Mouse (Mus musculus) lung, postnatal 25 days (tissue): ENCODE data around the gene Dnttip1.
A peak's percentile ranks its signal among the peaks of the same experiment; 100 is the strongest.

Source experiments
- DNase-seq: peaks from one replicate; pipeline ENCODE4 v3.0.0; 2022; ENCODE audit warnings: low spot score

The Dnttip1 gene

DNA sequence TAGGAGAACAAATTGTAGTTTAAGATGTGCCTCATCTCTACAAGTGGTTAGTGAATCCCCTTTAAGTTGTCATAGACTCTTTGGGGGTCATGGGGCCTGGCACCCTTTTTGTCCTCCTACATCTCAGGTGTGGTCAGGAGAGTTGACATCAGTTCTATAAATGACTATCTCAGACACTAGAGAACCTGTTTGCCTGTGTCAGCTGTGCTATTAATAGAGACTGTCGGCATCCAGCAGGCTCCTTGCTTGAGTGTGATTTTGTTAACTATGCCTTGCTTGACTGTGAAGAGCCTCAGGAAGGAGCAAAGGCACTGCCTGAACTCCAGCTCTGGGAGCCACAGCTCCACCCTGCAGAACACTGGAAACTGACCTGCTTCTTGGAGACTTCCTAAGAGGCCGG, 9.0 kb downstream of the Dnttip1 start:
- DNase-seq, result no peak

DNA sequence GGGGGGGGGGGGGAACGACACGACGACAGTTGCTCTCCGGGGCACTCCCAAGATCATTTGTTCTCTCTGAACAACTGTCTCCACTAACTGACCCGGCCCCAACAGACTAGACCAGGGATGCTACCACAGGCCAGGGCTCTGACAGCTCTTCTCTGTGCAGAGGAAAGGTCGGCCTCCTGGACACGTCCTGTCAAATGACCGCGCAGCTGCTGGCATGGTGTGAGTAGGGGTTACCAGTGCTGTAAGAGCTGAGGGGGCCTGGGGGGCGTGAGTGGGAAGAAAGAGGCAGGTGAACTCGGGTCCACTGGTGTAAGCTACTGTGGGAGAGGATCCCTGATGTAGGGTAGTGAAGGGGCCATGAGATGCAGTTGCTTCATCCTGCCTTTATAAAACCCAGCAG, 12.1 kb downstream of the Dnttip1 start:
- DNase-seq, result no peak

DNA sequence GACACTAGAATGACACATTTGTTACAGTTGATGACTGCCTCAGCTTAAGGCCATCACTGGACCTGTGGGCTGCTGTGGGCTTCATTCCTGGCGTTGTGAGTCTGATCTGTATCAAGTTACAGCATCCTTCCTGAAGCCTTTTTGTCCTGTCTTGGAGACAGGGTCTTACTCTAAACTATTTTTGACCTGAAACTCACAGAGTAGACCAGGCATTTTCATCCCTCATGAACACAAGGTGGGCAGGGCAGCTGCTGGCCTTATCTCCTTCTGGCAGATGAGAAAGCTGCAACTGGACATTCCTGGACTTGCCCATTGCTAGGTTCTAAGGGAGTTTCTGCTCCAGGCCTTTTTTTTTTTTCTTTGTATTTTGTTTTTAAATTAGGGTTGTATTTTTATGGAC, 12.9 kb downstream of the Dnttip1 start:
- no peak for DNase-seq

DNA sequence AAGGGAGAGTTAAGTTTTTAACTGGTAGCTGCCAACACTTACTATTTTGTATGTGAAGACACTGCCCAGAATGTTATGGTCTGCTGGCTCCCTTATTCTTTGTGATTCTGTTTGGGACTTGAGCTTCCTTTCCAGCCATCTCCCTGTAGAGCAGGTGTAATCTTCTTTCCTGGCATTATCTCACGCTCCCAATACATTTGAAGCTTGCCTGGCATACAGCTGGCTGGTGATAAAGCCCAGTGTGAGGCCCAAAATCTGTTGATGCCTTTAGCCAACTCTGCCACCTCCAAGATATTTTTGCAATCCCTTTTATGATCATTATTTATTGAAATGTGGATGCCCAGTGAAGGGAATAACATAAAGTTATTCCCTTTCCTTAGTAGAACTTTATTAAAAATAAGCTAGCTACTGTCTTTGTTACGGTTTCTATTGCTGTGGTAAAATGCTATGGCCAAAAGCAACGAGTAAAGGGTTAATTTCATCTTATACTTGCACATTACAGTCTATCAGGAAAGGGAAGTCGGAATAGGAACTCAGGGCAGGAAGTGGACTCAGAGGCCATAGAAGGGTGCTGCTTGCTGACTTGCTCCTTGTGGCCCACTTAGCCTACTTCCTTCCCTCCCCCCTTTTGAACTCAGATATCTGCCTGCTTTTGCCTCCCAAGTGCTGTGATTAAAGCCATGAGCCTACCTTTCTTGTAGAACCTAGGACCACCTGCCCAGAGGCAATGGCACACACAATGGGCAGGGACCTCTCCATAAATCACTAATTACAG, 14.5 kb downstream of the Dnttip1 start:
- DNase-seq, result no peak

DNA sequence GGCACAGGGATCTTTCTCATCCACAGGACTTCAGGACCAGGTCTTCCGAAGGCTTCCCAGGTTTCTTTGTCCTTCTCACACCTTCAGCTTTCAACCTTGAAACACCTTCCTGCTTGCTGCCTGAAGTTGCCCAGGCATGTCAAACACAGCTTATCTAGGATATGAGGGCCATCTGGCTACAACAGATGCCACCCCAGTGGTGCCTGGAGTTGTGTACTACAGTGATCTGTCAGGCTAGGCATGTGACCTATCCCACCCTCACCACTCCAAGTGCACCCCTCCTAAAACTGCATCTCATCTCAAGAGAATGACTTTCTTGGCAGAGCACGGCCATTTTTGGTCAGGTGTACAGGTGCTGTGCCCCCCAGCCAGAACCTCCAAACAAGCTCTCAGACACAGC, 15.7 kb downstream of the Dnttip1 start:
- no peak for DNase-seq

DNA sequence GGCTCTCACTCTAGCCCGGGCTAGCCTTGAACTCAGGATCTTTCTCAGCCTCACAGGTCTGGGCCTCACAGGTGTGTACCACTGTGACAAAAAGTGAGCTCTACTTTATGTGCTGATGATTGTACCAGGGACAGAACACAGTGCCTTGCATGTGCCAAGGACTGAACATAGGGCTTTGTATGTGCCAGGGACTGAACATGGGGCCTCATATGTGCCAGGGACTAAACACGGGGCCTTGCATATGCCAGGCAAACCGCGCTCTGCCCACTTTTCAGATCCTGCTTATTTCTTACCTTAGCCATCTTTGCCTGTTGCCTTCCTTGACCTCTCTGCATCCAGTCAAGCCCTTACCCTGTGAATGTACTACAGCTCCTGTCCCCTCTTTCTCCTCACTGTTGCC, 16.2 kb downstream of the Dnttip1 start:
- DNase-seq, result no peak

DNA sequence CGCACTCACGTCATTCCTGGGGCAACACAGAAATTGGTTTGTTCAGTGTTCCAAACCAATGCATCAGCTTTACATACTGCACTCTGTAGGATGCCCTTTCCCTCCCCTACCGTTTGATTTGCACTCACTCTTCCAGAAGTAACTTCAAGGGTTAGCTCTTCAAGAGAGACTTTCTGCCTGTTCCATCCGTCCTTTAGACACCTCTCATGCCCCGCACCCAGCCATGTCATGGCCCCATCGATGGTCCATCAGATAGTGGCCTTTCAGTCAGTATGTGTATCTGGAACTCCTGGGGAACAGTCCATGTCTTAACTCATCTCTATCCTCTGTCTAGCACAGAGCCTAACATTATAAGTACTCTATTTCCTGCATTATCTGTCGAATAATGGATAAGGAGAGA, 16.8 kb downstream of the Dnttip1 start:
- no peak for DNase-seq

DNA sequence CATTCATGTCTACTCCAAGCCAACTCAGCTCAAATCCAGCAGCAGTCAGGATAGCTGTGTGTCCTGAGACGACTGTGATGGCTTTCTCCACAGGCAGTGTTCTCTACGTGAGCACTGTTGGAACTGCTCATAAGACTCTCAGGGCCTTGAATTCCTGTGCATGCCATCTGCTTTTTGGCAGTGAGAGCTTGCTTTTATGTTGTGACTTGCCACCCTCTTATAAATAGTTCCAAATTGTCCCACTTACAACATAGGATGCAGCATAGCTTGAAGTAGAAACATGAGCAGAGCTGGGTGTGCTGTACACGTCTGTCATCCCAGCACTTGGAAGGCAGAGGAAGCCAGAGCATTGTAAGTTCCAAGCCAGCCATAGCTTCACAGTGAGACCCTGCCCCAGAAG, 20.1 kb downstream of the Dnttip1 start:
- no peak for DNase-seq

DNA sequence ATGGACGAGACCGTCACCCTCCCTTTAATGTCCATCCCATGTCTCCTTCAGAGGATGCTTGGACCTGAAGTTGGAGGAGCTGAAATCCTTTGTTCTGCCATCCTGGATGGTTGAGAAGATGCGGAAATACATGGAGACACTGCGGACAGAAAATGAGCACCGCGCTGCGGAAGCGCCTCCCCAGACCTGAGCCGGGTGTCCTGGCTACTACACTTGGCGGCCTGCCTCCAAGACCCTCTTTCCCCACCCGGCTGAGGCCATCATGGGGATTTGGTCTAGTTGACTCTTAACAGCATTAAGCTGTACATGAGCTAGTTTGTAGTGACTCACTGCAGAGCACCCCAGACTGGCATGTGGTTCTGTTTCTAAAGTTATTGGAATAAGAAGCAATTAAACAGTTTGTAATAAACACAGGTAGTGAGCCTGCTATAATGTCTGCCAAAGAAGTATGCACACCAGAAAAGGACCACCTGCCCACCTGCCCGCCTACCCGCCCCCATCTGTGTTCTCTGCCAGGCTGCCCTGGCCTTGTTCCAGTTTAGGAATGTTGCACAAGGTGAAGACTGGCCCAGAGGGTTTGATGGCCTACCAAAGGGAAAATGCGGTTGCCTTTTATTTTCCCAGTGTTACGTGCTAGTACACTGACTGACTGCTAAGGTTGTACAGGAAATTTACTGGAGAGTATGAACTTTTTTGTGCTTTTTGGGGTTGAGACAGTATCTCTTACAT, 22.2 kb downstream of the Dnttip1 start:
- DNase-seq, result no peak

DNA sequence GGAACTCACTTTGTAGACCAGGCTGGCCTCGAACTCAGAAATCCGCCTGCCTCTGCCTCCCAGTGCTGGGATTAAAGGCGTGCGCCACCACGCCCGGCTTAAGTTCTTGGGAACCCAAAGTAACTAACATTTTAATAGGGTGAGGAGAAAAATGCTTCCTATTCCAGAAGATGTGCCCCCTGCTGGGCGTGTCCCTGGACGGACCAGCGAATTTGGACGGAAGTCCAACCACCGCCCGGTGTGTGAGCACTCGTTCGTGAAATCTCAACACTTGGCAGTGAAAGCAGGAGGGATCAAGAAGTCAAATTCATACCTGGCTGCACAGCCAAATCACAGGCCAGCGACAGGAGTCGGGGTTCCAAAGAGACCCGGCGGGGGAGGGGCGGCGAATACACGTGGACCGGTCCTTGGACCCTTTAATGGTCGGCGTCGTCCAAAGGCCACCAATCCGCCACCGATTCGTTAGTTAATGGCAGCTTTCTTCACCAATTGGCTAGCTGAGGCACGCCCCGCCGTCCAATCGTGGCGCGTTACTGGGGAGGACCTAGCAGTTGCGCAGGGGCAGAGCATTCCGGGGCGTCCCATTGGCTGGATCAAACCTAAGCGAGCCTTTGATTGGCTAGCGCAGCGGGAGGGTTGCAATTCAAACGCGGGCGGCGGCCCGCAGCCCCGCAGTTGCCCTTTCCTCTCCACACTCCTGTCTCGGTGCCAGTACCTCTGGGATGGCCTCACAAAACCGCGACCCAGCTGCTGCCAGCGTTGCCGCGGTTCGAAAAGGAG, 23.7 kb downstream of the Dnttip1 start, which contains the start of gene Ube2c:
Gene Ube2c, plus strand, starts transcription at position 641 of the 780 bp plus-strand sequence.
- peak; percentile 99 for DNase-seq

DNA sequence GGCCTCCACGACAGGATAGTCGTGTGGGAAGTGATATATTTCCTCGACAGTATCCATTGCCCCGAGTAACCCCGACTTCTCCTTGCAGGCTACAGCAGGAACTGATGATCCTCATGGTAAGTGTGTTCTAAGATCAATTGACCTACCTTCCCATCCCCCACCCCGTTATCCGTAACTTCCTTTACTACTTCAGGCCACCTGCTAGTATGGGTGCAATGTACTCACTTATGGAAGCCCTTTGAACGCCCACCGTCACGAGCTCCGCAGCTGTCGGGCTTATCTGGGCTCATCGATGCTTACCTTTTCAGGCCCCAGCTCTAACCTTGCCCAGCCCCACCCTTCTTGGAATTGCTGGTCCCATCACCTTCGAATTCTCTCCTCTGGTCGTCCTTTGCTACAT, 24.5 kb downstream of the Dnttip1 start:
- no peak for DNase-seq

DNA sequence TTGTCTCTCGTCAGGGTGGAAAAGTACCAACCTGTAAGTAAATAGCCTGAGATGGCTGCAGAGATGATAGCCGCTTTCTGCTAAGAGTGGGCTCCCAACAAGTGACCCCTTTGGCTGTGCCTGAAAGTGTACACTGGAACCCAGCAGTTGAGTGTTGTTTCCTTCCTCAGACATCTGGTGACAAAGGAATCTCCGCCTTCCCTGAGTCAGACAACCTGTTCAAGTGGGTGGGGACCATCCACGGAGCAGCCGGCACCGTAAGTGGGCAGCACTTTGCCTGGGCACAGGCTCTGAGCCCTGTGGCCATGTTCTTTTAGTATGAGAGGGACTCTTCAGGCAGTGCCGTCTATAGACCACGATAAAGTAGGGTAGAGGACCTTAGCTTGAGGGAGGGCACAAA, 25.3 kb downstream of the Dnttip1 start:
- no peak for DNase-seq

DNA sequence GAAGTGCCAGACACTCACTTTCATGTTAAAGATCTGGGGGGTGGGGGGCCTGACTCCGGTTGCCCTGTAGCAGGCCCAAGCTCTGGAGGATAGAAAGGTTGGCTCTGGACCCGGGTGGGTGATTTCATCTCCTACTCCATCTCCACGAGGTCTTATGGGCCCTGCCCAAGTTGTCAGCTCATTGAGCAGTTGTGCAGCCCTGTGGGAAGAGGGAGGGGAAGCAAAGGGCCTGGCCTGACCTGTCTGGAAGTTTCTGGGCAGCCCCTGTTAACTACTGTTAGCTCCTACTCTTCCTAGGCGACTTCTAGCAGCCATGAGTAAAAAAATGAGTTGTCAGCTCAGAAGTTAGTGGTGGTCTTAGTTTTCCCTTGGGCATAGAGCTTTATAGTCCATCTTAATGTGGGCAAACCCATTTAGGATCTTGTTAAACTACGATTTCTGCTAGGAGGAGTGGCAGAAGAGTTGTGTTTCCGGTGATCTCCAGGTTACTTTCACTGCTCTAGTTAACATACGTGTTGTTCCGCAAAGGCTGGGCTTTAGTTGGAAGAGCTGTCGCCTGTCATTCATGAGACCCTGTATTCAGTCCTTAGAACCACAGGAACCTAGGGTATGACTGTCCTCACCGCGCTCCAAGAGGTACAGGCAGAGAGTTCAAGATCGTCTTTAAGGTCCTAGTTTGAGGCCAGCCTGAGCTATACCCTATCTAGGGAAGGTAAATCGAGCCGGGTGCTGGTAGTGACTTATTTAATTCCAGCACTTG, 27.6 kb downstream of the Dnttip1 start:
- no peak for DNase-seq

DNA sequence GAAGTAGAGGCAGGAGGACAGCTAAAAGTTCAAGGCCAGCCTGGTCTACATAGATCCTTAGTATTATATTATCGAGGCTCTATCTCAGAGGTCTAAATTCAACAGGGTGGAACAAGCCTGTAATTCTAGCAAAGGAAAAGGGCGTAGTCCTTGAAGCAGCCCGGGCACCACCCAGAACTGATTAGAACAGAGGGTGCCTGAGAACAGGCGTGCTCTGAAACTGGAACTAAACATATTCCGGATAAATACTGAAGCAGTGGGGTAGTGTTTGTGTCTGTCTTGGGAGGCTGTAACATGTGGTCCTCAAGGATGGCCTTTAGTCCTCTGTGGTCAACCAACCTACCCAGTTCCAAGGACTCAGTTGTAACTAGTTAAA, 28.2 kb downstream of the Dnttip1 start:
- peak; percentile 54 for DNase-seq

DNA sequence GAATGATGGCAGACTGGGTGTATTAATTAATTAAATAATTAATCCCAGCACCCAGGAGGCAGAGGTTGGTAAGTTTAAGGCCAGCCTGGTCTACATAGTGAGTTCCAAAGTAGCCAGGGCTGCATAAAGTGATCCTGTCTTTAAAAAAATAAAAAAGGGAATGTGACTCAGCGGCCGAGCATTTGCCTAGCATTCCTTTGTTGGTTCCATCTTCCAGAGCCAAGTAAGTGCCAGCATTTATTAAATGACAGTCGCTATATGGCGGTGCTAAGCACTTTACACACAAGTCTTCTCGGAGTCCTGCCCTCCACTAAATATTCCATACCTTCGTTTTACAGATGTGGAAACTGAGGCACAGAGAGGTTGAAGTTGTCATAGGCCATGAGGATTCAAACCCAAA, 30.3 kb downstream of the Dnttip1 start:
- DNase-seq, result no peak

DNA sequence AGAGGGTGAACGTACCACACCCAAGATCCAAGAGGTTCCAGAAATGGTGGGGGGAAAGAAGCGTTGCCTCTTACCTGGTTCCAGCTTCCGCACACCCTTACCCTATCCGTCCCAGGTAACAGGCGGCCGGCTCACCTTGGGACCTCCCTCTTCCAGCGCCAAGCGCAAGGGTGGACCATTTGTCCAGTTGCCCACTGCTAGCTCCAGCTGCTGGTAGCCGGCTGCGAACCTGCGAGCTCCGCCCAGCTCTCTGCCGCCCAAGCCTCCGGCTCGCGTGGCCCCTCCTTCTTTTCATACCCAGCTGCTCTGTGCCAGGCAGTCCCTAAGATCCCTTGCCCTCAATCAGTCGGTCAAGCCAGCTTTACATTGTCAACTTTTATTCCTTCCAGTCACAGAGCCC, 31.0 kb downstream of the Dnttip1 start:
- DNase-seq, result no peak

DNA sequence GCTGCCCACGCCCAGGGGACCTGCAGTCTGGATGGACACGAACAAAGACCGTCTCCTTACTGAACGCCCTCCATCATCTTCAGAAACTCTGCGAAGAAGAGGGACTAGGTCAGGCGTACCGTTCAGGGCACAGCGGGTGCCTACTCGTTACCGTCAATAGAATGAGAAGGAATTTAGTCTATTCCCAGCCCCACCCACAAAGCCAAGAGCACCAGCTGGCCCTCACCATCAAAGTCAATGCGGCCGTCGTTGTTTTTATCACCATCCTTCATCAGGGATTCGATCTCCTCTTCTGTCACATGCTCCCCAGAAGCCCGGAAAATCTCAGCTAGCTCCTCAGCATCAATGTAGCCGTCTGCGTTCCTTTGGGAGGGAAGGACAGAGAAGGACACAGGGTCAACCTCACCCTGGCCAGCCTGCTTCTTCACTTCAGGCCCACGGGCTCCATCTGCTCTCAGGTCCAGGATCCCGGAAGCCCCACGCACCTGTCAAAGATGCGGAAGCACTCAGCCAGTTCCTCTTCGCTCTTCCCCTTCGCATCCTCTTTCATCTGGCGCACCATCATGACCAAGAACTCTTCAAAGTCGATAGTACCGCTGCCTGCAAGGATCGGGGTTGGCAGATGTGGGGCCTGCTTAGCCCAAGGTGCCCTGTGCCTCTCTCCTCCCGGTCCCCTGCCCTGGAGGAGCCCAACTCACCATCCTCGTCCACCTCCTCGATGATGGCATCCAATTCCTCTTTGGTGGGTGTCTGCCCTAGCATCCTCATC, 31.6 kb downstream of the Dnttip1 start:
- DNase-seq, result no peak

DNA sequence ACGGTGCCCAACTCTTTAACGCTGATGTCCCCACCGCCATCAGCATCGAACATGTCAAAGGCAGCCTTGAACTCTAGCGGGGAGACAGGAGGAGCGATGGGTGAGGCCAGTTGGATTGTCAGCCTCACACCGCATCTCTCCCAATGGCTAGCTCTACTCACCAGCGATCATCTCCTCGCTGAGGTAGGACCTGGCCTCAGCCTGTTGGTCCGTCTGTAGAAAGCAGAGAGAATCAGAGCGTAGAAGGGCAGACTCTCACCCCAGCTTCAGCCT, 32.2 kb downstream of the Dnttip1 start:
- no peak for DNase-seq

DNA sequence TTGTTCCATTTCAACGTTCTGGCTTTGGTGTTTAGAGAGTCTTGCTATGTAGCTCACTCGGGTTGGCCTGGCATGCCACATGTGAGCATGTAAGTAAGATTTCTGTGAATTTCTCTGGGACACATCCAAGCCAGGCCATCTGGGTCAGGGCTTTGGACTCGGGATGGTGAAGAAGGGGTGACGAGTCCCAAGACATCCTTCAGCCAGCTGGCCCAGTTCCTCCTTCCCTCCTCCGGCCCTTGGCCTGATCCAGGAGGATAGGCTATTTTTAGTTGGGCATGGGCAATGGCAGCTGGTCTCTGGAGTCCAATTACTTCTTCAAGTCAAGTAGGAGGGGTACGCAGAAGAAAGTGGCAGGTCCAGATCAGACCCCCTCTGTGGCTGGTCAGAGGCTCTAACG, 33.0 kb downstream of the Dnttip1 start:
- no peak for DNase-seq

DNA sequence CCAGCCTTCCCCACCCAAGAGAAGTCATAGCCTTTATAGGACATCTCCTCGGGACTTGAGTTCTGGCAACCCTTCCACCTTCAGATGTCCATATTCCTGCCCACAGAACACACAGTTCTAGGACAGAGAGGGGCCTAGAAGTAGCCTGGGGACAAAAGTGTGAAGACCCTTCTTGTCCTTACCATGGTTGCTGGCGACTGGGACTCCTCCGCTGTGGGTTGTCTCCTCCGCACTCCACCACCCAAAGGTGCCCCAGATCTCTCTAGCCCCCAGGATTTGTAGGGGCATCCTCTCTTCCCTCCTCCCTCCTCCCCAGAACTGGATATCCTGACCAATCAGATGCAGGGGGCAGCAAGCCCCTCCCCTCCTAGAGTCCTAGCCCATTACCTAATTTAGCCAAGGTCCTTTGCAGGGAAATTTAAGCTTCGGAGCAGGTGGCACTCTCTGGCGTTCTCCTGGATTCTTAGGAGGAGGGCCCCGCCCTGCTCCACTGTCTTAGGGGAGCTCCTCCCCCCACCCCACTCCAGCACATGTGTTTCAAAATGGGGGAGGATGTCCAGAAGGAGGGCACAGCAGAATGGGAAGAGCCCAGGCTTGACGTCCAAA, 33.8 kb downstream of the Dnttip1 start, which contains the start of gene Tnnc2:
Gene Tnnc2, minus strand, starts transcription at position 487 of the 606 bp plus-strand sequence.
- no peak for DNase-seq

DNA sequence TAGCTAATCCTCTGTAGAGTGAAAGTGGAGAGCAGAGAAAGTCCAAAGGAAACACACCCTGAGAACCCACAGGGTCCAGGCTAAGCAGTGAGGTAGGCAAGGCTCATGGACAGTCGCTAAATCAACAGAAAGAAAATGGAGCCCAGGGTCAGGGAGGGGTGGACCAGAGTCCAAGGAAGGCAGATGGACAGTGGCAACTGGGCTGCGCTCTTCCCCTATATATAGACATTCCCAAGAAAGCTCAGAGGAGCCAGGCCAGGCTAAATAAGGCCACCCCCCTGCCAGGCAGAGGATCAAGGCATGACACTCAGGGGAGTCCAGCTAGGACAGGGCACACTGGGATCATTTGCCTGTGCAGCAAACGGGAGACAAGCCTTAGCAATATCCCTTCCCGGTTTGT, 36.1 kb downstream of the Dnttip1 start:
- no peak for DNase-seq
